Mouse (Mus musculus): Measurements from ENCODE around the gene Sgo2a. TPM values are rescaled to one million over a fixed set of nuclear protein-coding genes. Genes with fewer than 3 reads are reported as not detected.

Sgo2a gene
- total and polyA plus RNA-seq, 3 experiments: 3.4 to 93.9 (median 49.8) TPM

- TF ChIP-seq GATA1 (IDR thresholded peaks at IDR 0.05; ENCODE audit: borderline replicate concordance, low read length) (no peak), GATA2 (IDR thresholded peaks at IDR 0.05; ENCODE audit: borderline replicate concordance, low read depth, low read length) (no peak), POLR2AphosphoS5 (IDR thresholded peaks at IDR 0.05; ENCODE audit: insufficient replicate concordance, low read depth, low read length) (no peak), CTCF (IDR thresholded peaks at IDR 0.05; ENCODE audit: low read depth, low read length) (no peak), TAL1 (conservative IDR thresholded peaks at IDR 0.05; ENCODE audit: low read depth, low read length) (no peak)
- Histone ChIP-seq H3K4me3 (ENCODE audit: low read depth, low read length) (no peak overlapping the region), H3K36me3 (replicated peaks) (no peaks in the 10 kb centered on the region), H3K27me3 (ENCODE audit: insufficient read depth, low read length) (peaks cover 30% of the 10 kb centered on the region), H3K9me3 (replicated peaks) (no peaks in the 10 kb centered on the region), H3K4me1 (ENCODE audit: insufficient read depth, low read depth, low read length) (no peaks in the 10 kb centered on the region)
- ATAC-seq (ENCODE audit: extremely low read depth, insufficient number of reproducible peaks, low FRiP score, poor library complexity, severe bottlenecking): no peak
- DNase-seq (ENCODE audit: low spot score): no peak
These were observed 49.8 kb downstream of the Sgo2a start for GRCm38 (mm10) chr1:58045546-58045945.

GRCm38 (mm10) chr1:58046721-58047290, 51.0 kb downstream of the Sgo2a start:
- Histone ChIP-seq H3K36me3 (replicated peaks) (no peaks in the 10 kb centered on the region), H3K4me3 (ENCODE audit: low read depth, low read length) (no peak overlapping the region), H3K27me3 (ENCODE audit: insufficient read depth, low read length) (peaks cover 28% of the 10 kb centered on the region), H3K9me3 (replicated peaks) (no peaks in the 10 kb centered on the region), H3K4me1 (ENCODE audit: insufficient read depth, low read depth, low read length) (peaks cover 6% of the 10 kb centered on the region; the same call in 1 of the 2 replicates)
- TF ChIP-seq TAL1 (conservative IDR thresholded peaks at IDR 0.05; ENCODE audit: low read depth, low read length) (no peak), POLR2AphosphoS5 (IDR thresholded peaks at IDR 0.05; ENCODE audit: insufficient replicate concordance, low read depth, low read length) (no peak), GATA1 (IDR thresholded peaks at IDR 0.05; ENCODE audit: borderline replicate concordance, low read length) (no peak), CTCF (IDR thresholded peaks at IDR 0.05; ENCODE audit: low read depth, low read length) (no peak), GATA2 (IDR thresholded peaks at IDR 0.05; ENCODE audit: borderline replicate concordance, low read depth, low read length) (no peak)
- DNase-seq (ENCODE audit: low spot score): no peak
- no peak for ATAC-seq (ENCODE audit: extremely low read depth, insufficient number of reproducible peaks, low FRiP score, poor library complexity, severe bottlenecking)

GRCm38 (mm10) chr1:58049126-58049525, 53.4 kb downstream of the Sgo2a start:
- Histone ChIP-seq H3K4me1 (ENCODE audit: insufficient read depth, low read depth, low read length) (peaks cover 10% of the 10 kb centered on the region; the same call in 1 of the 2 replicates), H3K27me3 (ENCODE audit: insufficient read depth, low read length) (peaks cover 19% of the 10 kb centered on the region), H3K4me3 (ENCODE audit: low read depth, low read length) (no peak overlapping the region), H3K36me3 (replicated peaks) (no peaks in the 10 kb centered on the region), H3K9me3 (replicated peaks) (no peaks in the 10 kb centered on the region)
- TF ChIP-seq CTCF (IDR thresholded peaks at IDR 0.05; ENCODE audit: low read depth, low read length): no peak
- no peak for ATAC-seq (ENCODE audit: extremely low read depth, insufficient number of reproducible peaks, low FRiP score, poor library complexity, severe bottlenecking)
- DNase-seq (ENCODE audit: low spot score): no peak

GRCm38 (mm10) chr1:58055598-58055997, 59.8 kb downstream of the Sgo2a start:
- ATAC-seq (ENCODE audit: extremely low read depth, insufficient number of reproducible peaks, low FRiP score, poor library complexity, severe bottlenecking) (no peak), DNase-seq (ENCODE audit: low spot score) (no peak)
- TF ChIP-seq CTCF (IDR thresholded peaks at IDR 0.05; ENCODE audit: low read depth, low read length) (no peak), POLR2AphosphoS5 (IDR thresholded peaks at IDR 0.05; ENCODE audit: insufficient replicate concordance, low read depth, low read length) (no peak), GATA1 (IDR thresholded peaks at IDR 0.05; ENCODE audit: borderline replicate concordance, low read length) (no peak), GATA2 (IDR thresholded peaks at IDR 0.05; ENCODE audit: borderline replicate concordance, low read depth, low read length) (no peak), TAL1 (conservative IDR thresholded peaks at IDR 0.05; ENCODE audit: low read depth, low read length) (no peak)
- Histone ChIP-seq H3K4me1 (ENCODE audit: insufficient read depth, low read depth, low read length) (peaks cover 10% of the 10 kb centered on the region; the same call in 1 of the 2 replicates), H3K9me3 (replicated peaks) (no peaks in the 10 kb centered on the region), H3K4me3 (ENCODE audit: low read depth, low read length) (no peak overlapping the region), H3K27me3 (ENCODE audit: insufficient read depth, low read length) (peaks cover 6% of the 10 kb centered on the region; the same call in 1 of the 2 replicates), H3K36me3 (replicated peaks) (no peaks in the 10 kb centered on the region)

- Histone ChIP-seq H3K9me3 (replicated peaks) (no peaks in the 10 kb centered on the region), H3K36me3 (replicated peaks) (no peaks in the 10 kb centered on the region), H3K4me3 (ENCODE audit: low read depth, low read length) (no peak overlapping the region), H3K27me3 (ENCODE audit: insufficient read depth, low read length) (peaks cover 8% of the 10 kb centered on the region; the same call in 1 of the 2 replicates), H3K4me1 (ENCODE audit: insufficient read depth, low read depth, low read length) (peaks cover 8% of the 10 kb centered on the region; the same call in 1 of the 2 replicates)
- ATAC-seq (ENCODE audit: extremely low read depth, insufficient number of reproducible peaks, low FRiP score, poor library complexity, severe bottlenecking) (no peak), DNase-seq (ENCODE audit: low spot score) (no peak)
- TF ChIP-seq CTCF (IDR thresholded peaks at IDR 0.05; ENCODE audit: low read depth, low read length) (no peak), GATA1 (IDR thresholded peaks at IDR 0.05; ENCODE audit: borderline replicate concordance, low read length) (no peak), GATA2 (IDR thresholded peaks at IDR 0.05; ENCODE audit: borderline replicate concordance, low read depth, low read length) (no peak), POLR2AphosphoS5 (IDR thresholded peaks at IDR 0.05; ENCODE audit: insufficient replicate concordance, low read depth, low read length) (no peak), TAL1 (conservative IDR thresholded peaks at IDR 0.05; ENCODE audit: low read depth, low read length) (no peak)
These were observed 60.5 kb downstream of the Sgo2a start for GRCm38 (mm10) chr1:58056074-58056807.

- TF ChIP-seq GATA2 (IDR thresholded peaks at IDR 0.05; ENCODE audit: borderline replicate concordance, low read depth, low read length): no peak
- no peak for TF ChIP-seq GATA1 (IDR thresholded peaks at IDR 0.05; ENCODE audit: borderline replicate concordance, low read length)
- TF ChIP-seq CTCF (IDR thresholded peaks at IDR 0.05; ENCODE audit: low read depth, low read length): no peak
- TF ChIP-seq POLR2AphosphoS5 (IDR thresholded peaks at IDR 0.05; ENCODE audit: insufficient replicate concordance, low read depth, low read length): no peak
- TF ChIP-seq TAL1 (conservative IDR thresholded peaks at IDR 0.05; ENCODE audit: low read depth, low read length): no peak
- Histone ChIP-seq H3K9me3 (replicated peaks) (no peaks in the 10 kb centered on the region), H3K4me3 (ENCODE audit: low read depth, low read length) (no peak overlapping the region), H3K36me3 (replicated peaks) (no peaks in the 10 kb centered on the region), H3K27me3 (ENCODE audit: insufficient read depth, low read length) (peaks cover 8% of the 10 kb centered on the region; the same call in 1 of the 2 replicates), H3K4me1 (ENCODE audit: insufficient read depth, low read depth, low read length) (peaks cover 3% of the 10 kb centered on the region; the same call in 1 of the 2 replicates)
- DNase-seq (ENCODE audit: low spot score) (no peak), ATAC-seq (ENCODE audit: extremely low read depth, insufficient number of reproducible peaks, low FRiP score, poor library complexity, severe bottlenecking) (no peak)
These were observed 61.2 kb downstream of the Sgo2a start for GRCm38 (mm10) chr1:58056939-58057338.
